Mouse (Mus musculus): ENCODE results near the gene 4933405L10Rik. TPM values are rescaled to one million over a fixed set of nuclear protein-coding genes. Genes with fewer than 3 reads are reported as not detected.

The 4933405L10Rik gene
- not detected for total RNA-seq (2022)

- DNase-seq (ENCODE audit: low spot score), result peak; percentile 90
These were observed at the start of gene 4933405L10Rik, which contains the start of gene Enkd1 for GRCm38 (mm10) chr8:105707498-105708403. 4933405L10Rik (plus strand) TSS chr8:105707655. Enkd1 (minus strand) TSS chr8:105708210.

GRCm38 (mm10) chr8:105661167-105661566, 46.3 kb upstream of the 4933405L10Rik start:
- no peak for DNase-seq (ENCODE audit: low spot score)

GRCm38 (mm10) chr8:105677891-105678290, 29.6 kb upstream of the 4933405L10Rik start:
- DNase-seq (ENCODE audit: low spot score), result no peak

- DNase-seq (ENCODE audit: low spot score), result no peak
These were observed 22.1 kb upstream of the 4933405L10Rik start for GRCm38 (mm10) chr8:105685325-105685724.

GRCm38 (mm10) chr8:105685796-105686308, 21.6 kb upstream of the 4933405L10Rik start, which contains the start of gene Carmil2:
Carmil2 (plus strand) TSS chr8:105686274.
- peak; percentile 45 for DNase-seq (ENCODE audit: low spot score)

GRCm38 (mm10) chr8:105686551-105686950, 20.9 kb upstream of the 4933405L10Rik start:
- DNase-seq (ENCODE audit: low spot score), result no peak

GRCm38 (mm10) chr8:105687512-105687911, 19.9 kb upstream of the 4933405L10Rik start:
- no peak for DNase-seq (ENCODE audit: low spot score)

GRCm38 (mm10) chr8:105688242-105688752, 19.2 kb upstream of the 4933405L10Rik start:
- DNase-seq (ENCODE audit: low spot score), result no peak

- DNase-seq (ENCODE audit: low spot score), result no peak
These were observed 18.0 kb upstream of the 4933405L10Rik start for GRCm38 (mm10) chr8:105689256-105689982.

GRCm38 (mm10) chr8:105689983-105690360, 17.5 kb upstream of the 4933405L10Rik start:
- no peak for DNase-seq (ENCODE audit: low spot score)

GRCm38 (mm10) chr8:105690978-105691377, 16.5 kb upstream of the 4933405L10Rik start:
- DNase-seq (ENCODE audit: low spot score), result no peak

GRCm38 (mm10) chr8:105692449-105693182, 14.8 kb upstream of the 4933405L10Rik start:
- no peak for DNase-seq (ENCODE audit: low spot score)

GRCm38 (mm10) chr8:105693648-105694047, 13.8 kb upstream of the 4933405L10Rik start:
- peak; percentile 28 for DNase-seq (ENCODE audit: low spot score)

GRCm38 (mm10) chr8:105694051-105694799, 13.2 kb upstream of the 4933405L10Rik start:
- DNase-seq (ENCODE audit: low spot score), result no peak

GRCm38 (mm10) chr8:105695080-105695780, 12.2 kb upstream of the 4933405L10Rik start:
- DNase-seq (ENCODE audit: low spot score), result no peak

- DNase-seq (ENCODE audit: low spot score), result no peak
These were observed 10.2 kb upstream of the 4933405L10Rik start for GRCm38 (mm10) chr8:105697196-105697780.

- DNase-seq (ENCODE audit: low spot score), result no peak
These were observed 8.7 kb upstream of the 4933405L10Rik start for GRCm38 (mm10) chr8:105698734-105699133.

GRCm38 (mm10) chr8:105699488-105700215, 7.8 kb upstream of the 4933405L10Rik start:
- no peak for DNase-seq (ENCODE audit: low spot score)

GRCm38 (mm10) chr8:105700566-105700965, 6.9 kb upstream of the 4933405L10Rik start:
- DNase-seq (ENCODE audit: low spot score), result no peak
